In genomic region chr16:33954793-33955192, GRCm38 (mm10) we compare ENCODE assay signal across 9 mouse cellular contexts.
"Had no signal": no experiment of that assay in that cellular context is flagged by ENCODE, and none has a peak within 500 bp of the region (broad histone marks: within the 10 kb centered on the region; RNA-seq: fewer than 3 reads in every experiment).

No protein-coding gene starts in this region.

- ATAC-seq: midbrain, embryonic 13.5 days had no signal

- DNase-seq: kidney, adult 8-10 months; kidney, postnatal 25 days; layer of hippocampus, postnatal 36 days; lung, adult 18-20 months; lung, postnatal 4 days; right cerebral cortex, postnatal 4 days; spleen, adult 18-20 months; thymus, postnatal 36 days had no signal
